Comparison of ENCODE assay signal across 33 mouse cellular contexts in genomic region chr7:131169099-131169498, GRCm38 (mm10). TPM values are rescaled to one million over a fixed set of nuclear protein-coding genes. Genes with fewer than 3 reads are reported as not detected.
A peak's percentile ranks its signal among the peaks of the same experiment; 100 is the strongest.
DNase-seq lines count a peak whose midpoint lies in the region; TF ChIP-seq lines count a peak whose summit lies in the region.
"Had no signal": no experiment of that assay in that cellular context is flagged by ENCODE, and none has a peak within 500 bp of the region (broad histone marks: within the 10 kb centered on the region; RNA-seq: fewer than 3 reads in every experiment).

No protein-coding gene starts in this region.

- H3K4me3 ChIP-seq in heart, embryonic 10.5 days, result no peak overlapping the region
- no peak overlapping the region for H3K4me3 ChIP-seq in thymus, adult 2 months (ENCODE audit: control insufficient read depth, insufficient read depth, low read length)
- H3K4me3 ChIP-seq: embryonic facial prominence, embryonic 13.5 days; erythroblast, embryonic 14.5 days; forebrain, embryonic 12.5 days; forebrain, embryonic 15.5 days; heart, adult 2 months; heart, embryonic 12.5 days; heart, embryonic 15.5 days had no signal

- no peaks in the 10 kb centered on the region for H3K36me3 ChIP-seq in heart, embryonic 10.5 days
- no peaks in the 10 kb centered on the region for H3K36me3 ChIP-seq in thymus, adult 2 months (ENCODE audit: control insufficient read depth, insufficient read depth, low read length)
- H3K36me3 ChIP-seq: embryonic facial prominence, embryonic 13.5 days; forebrain, embryonic 12.5 days; forebrain, embryonic 15.5 days; G1E; heart, embryonic 12.5 days; heart, embryonic 15.5 days had no signal

- no peak for TF ChIP-seq CTCF in thymus, adult 2 months (IDR thresholded peaks at IDR 0.05; ENCODE audit: borderline replicate concordance, control insufficient read depth, extremely low read depth, insufficient read depth, low read length, poor library complexity)

- no peak overlapping the region for H3K27ac ChIP-seq in heart, embryonic 10.5 days
- no peak overlapping the region for H3K27ac ChIP-seq in thymus, adult 2 months (ENCODE audit: control insufficient read depth, insufficient read depth, low read length)
- H3K27ac ChIP-seq: embryonic facial prominence, embryonic 13.5 days; forebrain, embryonic 12.5 days; forebrain, embryonic 15.5 days; heart, adult 2 months; heart, embryonic 15.5 days; hindbrain, embryonic 14.5 days; hindbrain, postnatal 0 days had no signal

- H3K4me1 ChIP-seq in heart, embryonic 10.5 days, result no peaks in the 10 kb centered on the region
- peaks cover 2% of the 10 kb centered on the region; the same call in 1 of the 2 replicates for H3K4me1 ChIP-seq in thymus, adult 2 months (replicated peaks; ENCODE audit: control insufficient read depth, insufficient read depth, low read length)
- H3K4me1 ChIP-seq: embryonic facial prominence, embryonic 13.5 days; forebrain, embryonic 12.5 days; forebrain, embryonic 15.5 days; heart, embryonic 12.5 days; heart, embryonic 15.5 days had no signal

- no peak for TF ChIP-seq POLR2A in thymus, adult 2 months (IDR thresholded peaks at IDR 0.05; ENCODE audit: control insufficient read depth, extremely low read depth, insufficient read depth, low read length, poor library complexity)

- no peaks in the 10 kb centered on the region for H3K9me3 ChIP-seq in heart, embryonic 10.5 days
- H3K9me3 ChIP-seq: embryonic facial prominence, embryonic 13.5 days; forebrain, embryonic 12.5 days; forebrain, embryonic 15.5 days; heart, embryonic 15.5 days had no signal

- intact Hi-C loops in heart, postnatal 10 days (cut with DNase I), result no loop called here

- WGBS in heart, embryonic 10.5 days, result 69% methylated on average over 2 of the region's 2 CpGs
- WGBS in thymus, adult 2 months, result 4% methylated on average over 2 of the region's 2 CpGs

- no peaks in the 10 kb centered on the region for H3K27me3 ChIP-seq in heart, embryonic 10.5 days (ENCODE audit: insufficient read depth, poor library complexity, severe bottlenecking)
- no peaks in the 10 kb centered on the region for H3K27me3 ChIP-seq in thymus, adult 2 months (ENCODE audit: control insufficient read depth, insufficient read depth, low read length)
- H3K27me3 ChIP-seq: embryonic facial prominence, embryonic 13.5 days; forebrain, embryonic 12.5 days; forebrain, embryonic 15.5 days; heart, embryonic 15.5 days; Patski had no signal

- peak; percentile 11 for DNase-seq in heart, embryonic 10.5 days (ENCODE audit: low spot score)
- DNase-seq in heart, postnatal 10 days, result no peak
- peak; percentile 53 for DNase-seq in thymus, adult 2 months
- DNase-seq in thymus, postnatal 14 days, result peak; percentile 65
- peak; percentile 51 for DNase-seq in thymus, postnatal 4 days
- no peak for DNase-seq in lung, postnatal 10 days
- DNase-seq in heart, adult 9 months (ENCODE audit: low spot score in 2 of 2), result no peak
- DNase-seq in cerebellum, postnatal 4 days (ENCODE audit: low spot score in 2 of 2), result no peak
- DNase-seq: adrenal gland, postnatal 10 days; adrenal gland, postnatal 36 days; B cell, adult 2 months; cerebellum, adult 18-20 months; cerebellum, adult 9-10 months; cerebellum, postnatal 14 days; gastrocnemius, postnatal 25 days; heart, adult 2 months; heart, postnatal 14 days; heart, postnatal 4 days had no signal

RNA-seq across cellular contexts. Expression of gene 5430419D17Rik, which starts 5.1 kb away (rescaled TPM):
- 0.06 and 0.07 TPM in 2 replicates for polyA plus RNA-seq in heart, embryonic 10.5 days (2016; fragmentation: Nextera tagmentation; extraction: Ambion mirVana)
- 10 to 100 TPM; 16.8 to 17.3 TPM for total RNA-seq in heart, postnatal 10 days (2021)
- polyA plus RNA-seq in thymus, adult 2 months (2012; rRNA removed), result 0.26 TPM in 2 replicates
- total RNA-seq: adrenal gland, adult 18-20 months; adrenal gland, postnatal 10 days; adrenal gland, postnatal 36 days; CH12.LX; common myeloid progenitor, adult 5-6 weeks; gastrocnemius, adult 8-10 months; gastrocnemius, postnatal 25 days had no signal
- polyA plus RNA-seq: embryonic facial prominence, embryonic 13.5 days; erythroblast, embryonic 14.5 days; forebrain, embryonic 12.5 days; forebrain, embryonic 15.5 days; G1E; hindbrain, embryonic 11.5 days had no signal

RNA-seq across cellular contexts. Expression of gene 4933402N03Rik, which starts 23.0 kb away (rescaled TPM):
- not detected in 2 replicates for polyA plus RNA-seq in heart, embryonic 10.5 days (2016; fragmentation: Nextera tagmentation; extraction: Ambion mirVana)
- total RNA-seq in heart, postnatal 10 days (2021), result not detected
- not detected in 2 replicates for polyA plus RNA-seq in thymus, adult 2 months (2012; rRNA removed)
- total RNA-seq: adrenal gland, adult 18-20 months; adrenal gland, postnatal 10 days; adrenal gland, postnatal 36 days; CH12.LX; common myeloid progenitor, adult 5-6 weeks; gastrocnemius, adult 8-10 months; gastrocnemius, postnatal 25 days; heart, adult 2 months; heart, postnatal 14 days; heart, postnatal 4 days; hindbrain, postnatal 0 days had no signal
- polyA plus RNA-seq: embryonic facial prominence, embryonic 13.5 days; erythroblast, embryonic 14.5 days; forebrain, embryonic 12.5 days; forebrain, embryonic 15.5 days; G1E; heart, adult 2 months; heart, embryonic 12.5 days; heart, embryonic 15.5 days; hindbrain, embryonic 11.5 days; hindbrain, embryonic 14.5 days; hindbrain, postnatal 0 days; Patski had no signal

Comparison
In these comparisons a context has a peak if more than half of its experiments do, and no peak if none do; other contexts are left out.
1. DNase-seq: peak in heart, embryonic 10.5 days (single experiment), thymus, adult 2 months (single experiment), thymus, postnatal 14 days (single experiment) and thymus, postnatal 4 days (single experiment); none in heart, postnatal 10 days (0 of 2), lung, postnatal 10 days (single experiment), heart, adult 9 months (0 of 2) and cerebellum, postnatal 4 days (0 of 2).